In genomic region chr6:108896525-108897087, GRCm38 (mm10) we compare ENCODE assay signal across 27 mouse cellular contexts.
DNase-seq lines count a peak whose midpoint lies in the region; ATAC-seq and TF ChIP-seq lines count a peak whose summit lies in the region.
"Had no signal": no experiment of that assay in that cellular context is flagged by ENCODE, and none has a peak within 500 bp of the region (broad histone marks: within the 10 kb centered on the region; RNA-seq: fewer than 3 reads in every experiment).

No protein-coding gene starts in this region.

- peak overlapping the region; percentile 70 for H3K27ac ChIP-seq in left cerebral cortex, adult 2 months
- H3K27ac ChIP-seq: embryonic facial prominence, embryonic 10.5 days; embryonic facial prominence, embryonic 15.5 days; forebrain, embryonic 12.5 days; hindbrain, embryonic 12.5 days; hindbrain, postnatal 0 days; intestine, embryonic 15.5 days; layer of hippocampus, adult 2 months; limb, embryonic 12.5 days; midbrain, embryonic 13.5 days; neural tube, embryonic 13.5 days had no signal

- no peak overlapping the region for H3K4me3 ChIP-seq in left cerebral cortex, adult 2 months
- H3K4me3 ChIP-seq: embryonic facial prominence, embryonic 10.5 days; embryonic facial prominence, embryonic 15.5 days; forebrain, embryonic 12.5 days; hindbrain, embryonic 12.5 days; intestine, embryonic 15.5 days; layer of hippocampus, adult 2 months; limb, embryonic 12.5 days; megakaryocyte, embryonic 14.5 days; midbrain, embryonic 13.5 days; neural tube, embryonic 13.5 days had no signal

- peak; percentile 82 for ATAC-seq in frontal cortex, adult (ENCODE audit: low TSS enrichment)
- ATAC-seq: activated CD4-positive, CD25-positive, alpha-beta regulatory T cell, adult 4 months; hindbrain, postnatal 0 days; intestine, embryonic 15.5 days; midbrain, embryonic 13.5 days had no signal

- no peak for DNase-seq in frontal cortex, postnatal 10 days (ENCODE audit: low spot score in 2 of 2)
- peak; percentile 5 to 32 for DNase-seq in left cerebral cortex, adult 18-20 months (ENCODE audit: low spot score in 2 of 2)
- no peak for DNase-seq in left cerebral cortex, postnatal 10 days (ENCODE audit: extremely low spot score in 1 of 2, low spot score in 2 of 2)
- DNase-seq in left cerebral cortex, adult 2 months (ENCODE audit: extremely low spot score in 1 of 2, low spot score in 2 of 2): peak in 1 of 2 experiments; percentile 22
- DNase-seq in right cerebral cortex, postnatal 25 days: peak; percentile 21
- no peak for DNase-seq in liver
- no peak for DNase-seq in kidney, postnatal 14 days
- DNase-seq: cerebellum, adult 2 months; forebrain, postnatal 0 days; gastrocnemius, postnatal 10 days; heart, postnatal 36 days; kidney, adult 8-10 months; kidney, postnatal 25 days; lung, postnatal 4 days had no signal

- intact Hi-C loops in left cerebral cortex, postnatal 10 days (cut with DNase I): no loop called here
- intact Hi-C loops in left cerebral cortex, adult 2 months (cut with DNase I): loop anchor here (2.0 to 10.0 kb wide), 2 partner anchors 32 to 1238 kb away; no protein-coding TSS in a partner anchor

- TF ChIP-seq CTCF in left cerebral cortex, adult 2 months (IDR thresholded peaks at IDR 0.05): no peak

Comparison
In these comparisons a context has a peak if more than half of its experiments do, and no peak if none do; other contexts are left out.
1. DNase-seq: peak in left cerebral cortex, adult 18-20 months (2 of 2) and right cerebral cortex, postnatal 25 days (single experiment); none in frontal cortex, postnatal 10 days (0 of 2), left cerebral cortex, postnatal 10 days (0 of 2), liver (single experiment) and kidney, postnatal 14 days (single experiment).